Mouse (Mus musculus): ENCODE results near the gene Grin2d.

DNA sequence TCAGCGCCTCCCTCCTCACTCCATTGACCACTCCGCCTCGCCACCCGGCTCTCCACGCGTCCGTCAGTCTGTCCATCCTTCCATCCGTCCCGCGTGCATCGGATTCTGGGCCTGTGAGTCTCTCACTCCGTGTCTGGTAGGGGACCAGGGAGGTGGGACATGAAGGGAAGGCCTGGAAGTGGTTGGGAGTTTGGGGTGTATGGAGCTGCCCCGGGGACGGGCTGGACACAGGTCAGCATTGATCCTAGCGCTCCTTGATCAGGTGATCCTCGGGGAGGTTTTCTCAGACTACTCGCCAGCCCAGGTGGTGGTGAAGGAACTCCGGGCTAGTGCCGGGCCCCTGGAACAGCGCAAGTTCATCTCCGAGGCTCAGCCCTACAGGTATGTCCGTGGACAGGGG is 90.5 kb downstream of the Grin2d start:
- TF ChIP-seq POLR2A (IDR thresholded peaks at IDR 0.05; ENCODE audit: low read depth, low read length) (no peak), CTCF (IDR thresholded peaks at IDR 0.05; ENCODE audit: borderline replicate concordance, insufficient read depth, low read length) (no peak)
